Mouse (Mus musculus) myocyte (in vitro differentiated cells): ENCODE results near the gene Agmat.

ENCODE experiments used
- CEBPB ChIP-seq: IDR thresholded peaks from 2 replicates; pipeline ENCODE4 v1.6.1; 2011; ENCODE audit warnings: mild to moderate bottlenecking, moderate library complexity; ENCODE audit not compliant: poor library complexity, insufficient read depth, severe bottlenecking
- MAX ChIP-seq: IDR thresholded peaks from one replicate; pipeline ENCODE4 v1.6.1; 2011; ENCODE audit warnings: low read depth, mild to moderate bottlenecking, control low read depth
- MYOD1 ChIP-seq, 3 experiments: IDR thresholded peaks; one replicate each; pipeline ENCODE4 v1.6.1; 2011; ENCODE audit warnings: control low read depth in 2 of 3, low read depth in 2 of 3, mild to moderate bottlenecking in 2 of 3, moderate library complexity in 1 of 3; ENCODE audit not compliant: insufficient read length in 2 of 3, control insufficient read depth in 1 of 3
- MYOG ChIP-seq, 3 experiments: IDR thresholded peaks; one replicate each; pipeline ENCODE4 v1.6.1; 2011; ENCODE audit warnings: control low read depth in 2 of 3, low read depth in 2 of 3, mild to moderate bottlenecking in 2 of 3; ENCODE audit not compliant: insufficient read length in 2 of 3, control insufficient read depth in 1 of 3, insufficient read depth in 1 of 3
- POLR2A ChIP-seq: IDR thresholded peaks from one replicate; pipeline ENCODE4 v1.6.1; 2011; ENCODE audit warnings: low read depth, mild to moderate bottlenecking, control low read depth, moderate library complexity; ENCODE audit not compliant: insufficient read length
- POLR2AphosphoS2 ChIP-seq: IDR thresholded peaks from one replicate; pipeline ENCODE4 v1.6.1; 2011; ENCODE audit warnings: low read depth, control low read depth; ENCODE audit not compliant: insufficient read length
- REST ChIP-seq: IDR thresholded peaks from one replicate; pipeline ENCODE4 v1.6.1; 2011; ENCODE audit warnings: mild to moderate bottlenecking, control low read depth, moderate library complexity; ENCODE audit not compliant: insufficient read depth, insufficient read length
- SRF ChIP-seq: IDR thresholded peaks from one replicate; pipeline ENCODE4 v1.6.1; 2011; ENCODE audit warnings: low read depth; ENCODE audit not compliant: control insufficient read depth, insufficient read length
- TCF12 ChIP-seq: IDR thresholded peaks from one replicate; pipeline ENCODE4 v1.6.1; 2011; ENCODE audit warnings: mild to moderate bottlenecking, control low read depth; ENCODE audit not compliant: poor library complexity, insufficient read depth, severe bottlenecking
- USF1 ChIP-seq: IDR thresholded peaks from one replicate; pipeline ENCODE4 v1.6.1; 2011; ENCODE audit warnings: low read depth, mild to moderate bottlenecking, control low read depth, moderate library complexity

GRCm38 (mm10) chr4:141787046-141787445, 40.6 kb downstream of the Agmat start:
- TF ChIP-seq POLR2A: no peak
- peak in 1 of 3 experiments; percentile 27 for TF ChIP-seq MYOG (IDR thresholded peaks at IDR 0.05; ENCODE audit: control insufficient read depth in 1 of 3, insufficient read depth in 1 of 3, insufficient read length in 2 of 3, low read depth in 2 of 3)
- no peak for TF ChIP-seq TCF12
- TF ChIP-seq SRF: no peak
- TF ChIP-seq POLR2AphosphoS2: no peak
- TF ChIP-seq USF1: no peak
- no peak for TF ChIP-seq CEBPB
- peak in 1 of 3 experiments; percentile 22 for TF ChIP-seq MYOD1 (IDR thresholded peaks at IDR 0.05; ENCODE audit: control insufficient read depth in 1 of 3, insufficient read length in 2 of 3, low read depth in 2 of 3)
- no peak for TF ChIP-seq REST
- TF ChIP-seq MAX: no peak
